In genomic region chr7:24949958-24950623, GRCm38 (mm10) we compare ENCODE assay signal across 8 mouse cellular contexts. TPM values are rescaled to one million over a fixed set of nuclear protein-coding genes. Genes with fewer than 3 reads are reported as not detected.
DNase-seq lines count a peak whose midpoint lies in the region; ATAC-seq and TF ChIP-seq lines count a peak whose summit lies in the region.

No protein-coding gene starts in this region.

- 1% methylated on average over 8 of the region's 8 CpGs for WGBS in neural tube, embryonic 15.5 days
- 10% methylated on average over 8 of the region's 8 CpGs for WGBS in cerebellum, adult 2 months
- WGBS in hindbrain, embryonic 16.5 days = under 1% methylated on average over 8 of the region's 8 CpGs
- 1% methylated on average over 8 of the region's 8 CpGs for WGBS in limb, embryonic 13.5 days
- WGBS in midbrain, embryonic 16.5 days = 2% methylated on average over 8 of the region's 8 CpGs
- 1% methylated on average over 8 of the region's 8 CpGs for WGBS in stomach, embryonic 15.5 days

- DNase-seq in neural tube, embryonic 10.5 days (ENCODE audit: extremely low spot score, low spot score) = peak; percentile 89
- peak; percentile 57 to 72 for DNase-seq in cerebellum, adult 2 months

- peak; percentile 71; the same call in 1 of the 2 replicates for TF ChIP-seq CTCF in cerebellum, adult 2 months (IDR thresholded peaks at IDR 0.05; ENCODE audit: borderline replicate concordance, insufficient read depth, low read depth, low read length)

- no peak; the same call in 1 of the 2 replicates for ATAC-seq in neural tube, embryonic 15.5 days (ENCODE audit: low FRiP score)
- ATAC-seq in frontal cortex, adult (ENCODE audit: low TSS enrichment) = peak; percentile 78
- ATAC-seq in hindbrain, embryonic 16.5 days = peak; percentile 19; the same call in 1 of the 2 replicates
- ATAC-seq in limb, embryonic 13.5 days (ENCODE audit: low FRiP score, low read depth) = 0 out of 2 replicates have a peak, but pooled peaks have one; percentile 17
- 0 out of 2 replicates have a peak, but pooled peaks have one; percentile 39 for ATAC-seq in midbrain, embryonic 16.5 days
- ATAC-seq in stomach, embryonic 15.5 days (ENCODE audit: insufficient read depth, low FRiP score, low read depth) = 0 out of 2 replicates have a peak, but pooled peaks have one; percentile 8

- H3K27me3 ChIP-seq in neural tube, embryonic 15.5 days (replicated peaks) = peaks cover 82% of the 10 kb centered on the region
- H3K27me3 ChIP-seq in cerebellum, adult 2 months (ENCODE audit: control insufficient read depth, insufficient read depth, low read length) = peaks cover 3% of the 10 kb centered on the region; the same call in 1 of the 2 replicates
- peaks cover 64% of the 10 kb centered on the region for H3K27me3 ChIP-seq in hindbrain, embryonic 16.5 days (replicated peaks; ENCODE audit: control insufficient read depth, insufficient read depth, low read length)
- H3K27me3 ChIP-seq in limb, embryonic 13.5 days = peaks cover 100% of the 10 kb centered on the region
- peaks cover 56% of the 10 kb centered on the region for H3K27me3 ChIP-seq in midbrain, embryonic 16.5 days (ENCODE audit: control insufficient read depth, insufficient read depth, low read depth, low read length)
- peaks cover 98% of the 10 kb centered on the region for H3K27me3 ChIP-seq in stomach, embryonic 15.5 days (replicated peaks)

- peaks cover 45% of the 10 kb centered on the region for H3K4me1 ChIP-seq in neural tube, embryonic 15.5 days
- H3K4me1 ChIP-seq in cerebellum, adult 2 months (ENCODE audit: control insufficient read depth, insufficient read depth, low read length) = peaks cover 4% of the 10 kb centered on the region; the same call in 1 of the 2 replicates
- peaks cover 23% of the 10 kb centered on the region for H3K4me1 ChIP-seq in hindbrain, embryonic 16.5 days (ENCODE audit: control insufficient read depth, insufficient read depth, low read depth, low read length)
- H3K4me1 ChIP-seq in limb, embryonic 13.5 days = peaks cover 9% of the 10 kb centered on the region
- peaks cover 18% of the 10 kb centered on the region for H3K4me1 ChIP-seq in midbrain, embryonic 16.5 days (ENCODE audit: control insufficient read depth, insufficient read depth, low read length)
- H3K4me1 ChIP-seq in stomach, embryonic 15.5 days = peaks cover 10% of the 10 kb centered on the region; the same call in 1 of the 2 replicates

- no peaks in the 10 kb centered on the region for H3K9me3 ChIP-seq in neural tube, embryonic 15.5 days (replicated peaks)
- no peaks in the 10 kb centered on the region for H3K9me3 ChIP-seq in hindbrain, embryonic 16.5 days (ENCODE audit: control insufficient read depth, low read length)
- H3K9me3 ChIP-seq in limb, embryonic 13.5 days = no peaks in the 10 kb centered on the region
- no peaks in the 10 kb centered on the region for H3K9me3 ChIP-seq in midbrain, embryonic 16.5 days (replicated peaks; ENCODE audit: control insufficient read depth, low read length, poor library complexity, severe bottlenecking)
- H3K9me3 ChIP-seq in stomach, embryonic 15.5 days = no peaks in the 10 kb centered on the region

- no peak for TF ChIP-seq POLR2A in cerebellum, adult 2 months (IDR thresholded peaks at IDR 0.05; ENCODE audit: borderline replicate concordance, insufficient read depth, low read length)

- H3K4me2 ChIP-seq in neural tube, embryonic 15.5 days = no peak overlapping the region
- no peak overlapping the region for H3K4me2 ChIP-seq in hindbrain, embryonic 16.5 days (ENCODE audit: low read length)
- H3K4me2 ChIP-seq in limb, embryonic 13.5 days (replicated peaks) = no peak overlapping the region
- H3K4me2 ChIP-seq in midbrain, embryonic 16.5 days (ENCODE audit: low read length) = no peak overlapping the region
- no peak overlapping the region for H3K4me2 ChIP-seq in stomach, embryonic 15.5 days

- H3K27ac ChIP-seq in neural tube, embryonic 15.5 days (replicated peaks) = no peak overlapping the region
- H3K27ac ChIP-seq in cerebellum, adult 2 months (ENCODE audit: insufficient read depth, low read length) = no peak overlapping the region
- H3K27ac ChIP-seq in hindbrain, embryonic 16.5 days (ENCODE audit: low read depth, low read length) = no peak overlapping the region
- H3K27ac ChIP-seq in limb, embryonic 13.5 days = no peak overlapping the region
- H3K27ac ChIP-seq in midbrain, embryonic 16.5 days (ENCODE audit: low read length) = no peak overlapping the region
- H3K27ac ChIP-seq in stomach, embryonic 15.5 days = no peak overlapping the region

- no peak overlapping the region for H3K9ac ChIP-seq in neural tube, embryonic 15.5 days (replicated peaks)
- no peak overlapping the region for H3K9ac ChIP-seq in hindbrain, embryonic 16.5 days (ENCODE audit: low read depth, low read length)
- no peak overlapping the region for H3K9ac ChIP-seq in limb, embryonic 13.5 days
- H3K9ac ChIP-seq in midbrain, embryonic 16.5 days (ENCODE audit: low read depth, low read length) = no peak overlapping the region
- H3K9ac ChIP-seq in stomach, embryonic 15.5 days = no peak overlapping the region

- H3K4me3 ChIP-seq in neural tube, embryonic 15.5 days (replicated peaks) = no peak overlapping the region
- no peak overlapping the region for H3K4me3 ChIP-seq in cerebellum, adult 2 months (replicated peaks; ENCODE audit: insufficient read depth, low read depth, low read length)
- no peak overlapping the region for H3K4me3 ChIP-seq in hindbrain, embryonic 16.5 days (ENCODE audit: low read length)
- H3K4me3 ChIP-seq in limb, embryonic 13.5 days = no peak overlapping the region
- H3K4me3 ChIP-seq in midbrain, embryonic 16.5 days (ENCODE audit: low read depth, low read length) = no peak overlapping the region
- H3K4me3 ChIP-seq in stomach, embryonic 15.5 days (replicated peaks) = no peak overlapping the region

- H3K36me3 ChIP-seq in neural tube, embryonic 15.5 days = no peaks in the 10 kb centered on the region
- no peaks in the 10 kb centered on the region for H3K36me3 ChIP-seq in hindbrain, embryonic 16.5 days (ENCODE audit: control insufficient read depth, insufficient read depth, low read length)
- no peaks in the 10 kb centered on the region for H3K36me3 ChIP-seq in limb, embryonic 13.5 days
- no peaks in the 10 kb centered on the region for H3K36me3 ChIP-seq in midbrain, embryonic 16.5 days (ENCODE audit: control insufficient read depth, insufficient read depth, low read length)
- H3K36me3 ChIP-seq in stomach, embryonic 15.5 days = no peaks in the 10 kb centered on the region

RNA-seq across cellular contexts. Expression of gene Gm4881, which starts 5.8 kb away (rescaled TPM):
- 0.98 and 2.0 TPM in 2 replicates for polyA plus RNA-seq in neural tube, embryonic 15.5 days (2015; fragmentation: Nextera tagmentation; extraction: Ambion mirVana)
- polyA plus RNA-seq in cerebellum, adult 2 months (2012; rRNA removed) = 1.00 and 1.4 TPM in 2 replicates
- polyA plus RNA-seq in hindbrain, embryonic 16.5 days (2015; fragmentation: Nextera tagmentation; extraction: Ambion mirVana) = 4.6 and 5.2 TPM in 2 replicates
- polyA plus RNA-seq in limb, embryonic 13.5 days (2015; fragmentation: Nextera tagmentation; extraction: Ambion mirVana) = not detected in 2 replicates
- 3.8 and 4.5 TPM in 2 replicates for polyA plus RNA-seq in midbrain, embryonic 16.5 days (2015; fragmentation: Nextera tagmentation; extraction: Ambion mirVana)
- not detected in 2 replicates for polyA plus RNA-seq in stomach, embryonic 15.5 days (2015; fragmentation: Nextera tagmentation; extraction: Ambion mirVana)

RNA-seq across cellular contexts. Expression of gene Rabac1, which starts 22.5 kb away (rescaled TPM):
- 297 and 336 TPM in 2 replicates for polyA plus RNA-seq in neural tube, embryonic 15.5 days (2015; fragmentation: Nextera tagmentation; extraction: Ambion mirVana)
- 637 and 648 TPM in 2 replicates for polyA plus RNA-seq in cerebellum, adult 2 months (2012; rRNA removed)
- polyA plus RNA-seq in hindbrain, embryonic 16.5 days (2015; fragmentation: Nextera tagmentation; extraction: Ambion mirVana) = 345 and 404 TPM in 2 replicates
- 138 and 146 TPM in 2 replicates for polyA plus RNA-seq in limb, embryonic 13.5 days (2015; fragmentation: Nextera tagmentation; extraction: Ambion mirVana)
- polyA plus RNA-seq in midbrain, embryonic 16.5 days (2015; fragmentation: Nextera tagmentation; extraction: Ambion mirVana) = 288 and 310 TPM in 2 replicates
- polyA plus RNA-seq in stomach, embryonic 15.5 days (2015; fragmentation: Nextera tagmentation; extraction: Ambion mirVana) = 172 and 217 TPM in 2 replicates

RNA-seq across cellular contexts. Expression of gene Arhgef1, which starts 47.4 kb away (rescaled TPM):
- polyA plus RNA-seq in neural tube, embryonic 15.5 days (2015; fragmentation: Nextera tagmentation; extraction: Ambion mirVana) = 78.5 and 85.3 TPM in 2 replicates
- polyA plus RNA-seq in cerebellum, adult 2 months (2012; rRNA removed) = 162 and 173 TPM in 2 replicates
- polyA plus RNA-seq in hindbrain, embryonic 16.5 days (2015; fragmentation: Nextera tagmentation; extraction: Ambion mirVana) = 47.0 and 62.1 TPM in 2 replicates
- polyA plus RNA-seq in limb, embryonic 13.5 days (2015; fragmentation: Nextera tagmentation; extraction: Ambion mirVana) = 131 and 132 TPM in 2 replicates
- 52.2 and 53.0 TPM in 2 replicates for polyA plus RNA-seq in midbrain, embryonic 16.5 days (2015; fragmentation: Nextera tagmentation; extraction: Ambion mirVana)
- 86.9 and 97.5 TPM in 2 replicates for polyA plus RNA-seq in stomach, embryonic 15.5 days (2015; fragmentation: Nextera tagmentation; extraction: Ambion mirVana)

RNA-seq across cellular contexts. Expression of gene Cd79a, which starts 52.9 kb away (rescaled TPM):
- polyA plus RNA-seq in neural tube, embryonic 15.5 days (2015; fragmentation: Nextera tagmentation; extraction: Ambion mirVana) = 0.35 and 0.45 TPM in 2 replicates
- 0.85 and 1.1 TPM in 2 replicates for polyA plus RNA-seq in cerebellum, adult 2 months (2012; rRNA removed)
- polyA plus RNA-seq in hindbrain, embryonic 16.5 days (2015; fragmentation: Nextera tagmentation; extraction: Ambion mirVana) = 0.34 and 0.39 TPM in 2 replicates
- 0.45 and 0.86 TPM in 2 replicates for polyA plus RNA-seq in limb, embryonic 13.5 days (2015; fragmentation: Nextera tagmentation; extraction: Ambion mirVana)
- polyA plus RNA-seq in midbrain, embryonic 16.5 days (2015; fragmentation: Nextera tagmentation; extraction: Ambion mirVana) = 0.29 and 0.47 TPM in 2 replicates
- polyA plus RNA-seq in stomach, embryonic 15.5 days (2015; fragmentation: Nextera tagmentation; extraction: Ambion mirVana) = 1.1 and 1.5 TPM in 2 replicates

RNA-seq across cellular contexts. Expression of gene Atp1a3, which starts 55.7 kb away (rescaled TPM):
- 538 and 586 TPM in 2 replicates for polyA plus RNA-seq in neural tube, embryonic 15.5 days (2015; fragmentation: Nextera tagmentation; extraction: Ambion mirVana)
- 1,466 and 1,473 TPM in 2 replicates for polyA plus RNA-seq in cerebellum, adult 2 months (2012; rRNA removed)
- polyA plus RNA-seq in hindbrain, embryonic 16.5 days (2015; fragmentation: Nextera tagmentation; extraction: Ambion mirVana) = 678 and 702 TPM in 2 replicates
- polyA plus RNA-seq in limb, embryonic 13.5 days (2015; fragmentation: Nextera tagmentation; extraction: Ambion mirVana) = 0.59 and 1.3 TPM in 2 replicates
- polyA plus RNA-seq in midbrain, embryonic 16.5 days (2015; fragmentation: Nextera tagmentation; extraction: Ambion mirVana) = 447 and 557 TPM in 2 replicates
- polyA plus RNA-seq in stomach, embryonic 15.5 days (2015; fragmentation: Nextera tagmentation; extraction: Ambion mirVana) = 3.6 and 4.3 TPM in 2 replicates
